Mouse (Mus musculus) E14TG2a.4 (cell line): ENCODE results near the gene Defb21.
A peak's percentile ranks its signal among the peaks of the same experiment; 100 is the strongest.

ENCODE experiments used
- CTCF ChIP-seq: conservative IDR thresholded peaks from 2 replicates; pipeline ENCODE4 v1.5.1; 2014; ENCODE audit warnings: low read length
- NANOG ChIP-seq: IDR thresholded peaks from 2 replicates; pipeline ENCODE4 v1.6.1; 2014; ENCODE audit warnings: borderline replicate concordance, low read length, mixed read lengths
- POU5F1 ChIP-seq: IDR thresholded peaks from 2 replicates; pipeline ENCODE4 v1.6.1; 2014; ENCODE audit warnings: low read length, borderline replicate concordance

DNA sequence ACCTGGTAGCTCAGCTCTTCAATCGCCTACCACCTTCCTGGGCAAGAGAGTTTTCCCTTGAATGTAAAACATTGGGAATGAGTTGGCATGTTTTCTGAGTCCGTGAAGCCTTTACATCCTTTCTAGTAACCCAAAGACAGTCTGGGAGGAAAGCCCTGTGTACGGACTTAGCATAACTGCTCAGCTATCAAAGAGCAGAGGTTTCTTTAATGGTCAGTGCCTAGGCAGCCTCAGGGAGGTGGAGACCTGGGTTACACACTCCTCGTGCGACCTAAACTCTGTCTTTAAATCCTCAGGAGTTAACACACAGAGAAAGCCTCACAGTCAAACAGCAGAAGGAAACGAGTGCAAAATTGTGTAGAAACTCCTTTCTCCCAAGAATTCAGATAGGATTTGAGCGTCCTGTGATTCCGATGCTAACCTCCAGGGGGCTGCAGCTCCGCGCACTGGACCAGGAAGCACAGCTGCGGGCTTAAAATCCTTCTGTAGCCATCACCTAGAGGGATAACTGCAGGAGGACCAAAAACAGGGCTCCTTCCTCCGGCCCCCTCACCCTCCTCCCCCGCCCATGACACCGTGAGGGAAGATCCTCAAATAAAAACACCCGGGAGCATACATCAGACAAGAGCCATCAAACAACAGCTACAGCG is 18.6 kb upstream of the Defb21 start:
- TF ChIP-seq CTCF (peak; percentile 91), NANOG (no peak), POU5F1 (no peak)
